Mouse (Mus musculus) liver, adult 10 weeks (tissue): ENCODE results near the gene Olfr1098. TPM values are rescaled to one million over a fixed set of nuclear protein-coding genes. Genes with fewer than 3 reads are reported as not detected.

Source experiments
- polyA plus RNA-seq: library from polyadenylated mRNA; stranded (reverse); fragments of 350-450 nt; fragmentation: Illumina TruSeq; extraction: RNeasy Lipid Tissue Mini Kit (QIAGEN cat#74804); gene quantifications from one replicate; pipeline ENCODE4 v1.2.3, GENCODE M21; 2014; ENCODE audit warnings: low read depth, low replicate concordance

Olfr1098 gene
- not detected for polyA plus RNA-seq

DNA sequence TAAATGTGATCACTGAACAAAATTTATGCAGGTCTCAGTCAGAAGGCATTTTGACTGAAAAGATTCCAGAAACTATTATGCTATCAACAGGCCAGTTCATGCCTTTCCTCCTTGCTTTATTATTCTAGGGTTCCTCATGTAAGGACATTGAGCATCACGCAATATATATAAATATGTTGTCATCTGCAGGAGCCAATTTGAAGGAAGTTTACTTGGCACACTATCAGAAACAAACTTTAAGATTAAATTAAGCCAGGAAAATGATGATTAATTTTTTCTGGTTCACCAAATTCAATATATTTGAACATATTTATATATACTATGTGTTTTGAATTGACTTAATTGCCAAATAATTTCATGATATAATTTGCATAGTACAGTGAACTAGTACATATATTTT, at the start of gene Olfr1098:
TSS of gene Olfr1098 (minus strand) at position 101 of the 400 bp plus-strand sequence.

DNA sequence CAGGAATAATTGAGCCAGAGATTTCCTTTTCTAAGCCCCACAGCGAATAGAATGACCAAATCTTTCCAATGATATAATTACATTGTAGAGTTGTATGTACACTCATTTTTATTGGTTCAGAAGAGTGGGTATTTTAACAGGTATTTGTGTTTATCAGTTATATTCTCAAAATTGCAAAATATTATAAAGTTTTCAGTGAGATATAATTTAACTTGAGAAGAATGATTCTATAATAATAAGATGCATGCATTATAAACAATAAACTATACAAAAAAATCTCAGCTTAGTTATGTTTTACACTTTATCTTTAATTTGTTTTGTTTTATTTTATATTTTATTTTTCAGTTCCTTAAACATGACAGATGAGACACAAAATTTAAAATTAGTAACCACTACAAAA, 36.2 kb upstream of the Olfr1098 start, which contains the start of gene Olfr1099:
TSS of gene Olfr1099 (minus strand) at position 101 of the 400 bp plus-strand sequence.

DNA sequence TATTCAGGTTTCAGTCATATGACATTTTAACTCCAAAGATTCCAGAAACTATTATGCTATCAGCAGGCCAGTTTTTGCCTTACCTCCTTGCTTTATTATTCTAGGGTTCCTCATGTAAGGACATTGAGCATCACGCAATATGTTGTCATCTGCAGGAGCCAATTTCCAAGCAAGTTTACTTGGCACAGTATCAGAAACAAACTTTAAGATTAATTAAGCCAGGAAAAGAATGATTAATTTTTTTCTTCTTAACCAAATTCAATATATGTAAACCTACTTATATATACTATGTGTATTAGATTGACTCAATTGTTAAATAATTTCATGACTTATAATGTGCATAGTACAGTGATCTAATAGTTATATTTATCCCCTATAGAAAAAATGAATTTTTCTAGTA, 32.2 kb downstream of the Olfr1098 start, which contains the start of gene Olfr1097:
TSS of gene Olfr1097 (minus strand) at position 101 of the 400 bp plus-strand sequence.

DNA sequence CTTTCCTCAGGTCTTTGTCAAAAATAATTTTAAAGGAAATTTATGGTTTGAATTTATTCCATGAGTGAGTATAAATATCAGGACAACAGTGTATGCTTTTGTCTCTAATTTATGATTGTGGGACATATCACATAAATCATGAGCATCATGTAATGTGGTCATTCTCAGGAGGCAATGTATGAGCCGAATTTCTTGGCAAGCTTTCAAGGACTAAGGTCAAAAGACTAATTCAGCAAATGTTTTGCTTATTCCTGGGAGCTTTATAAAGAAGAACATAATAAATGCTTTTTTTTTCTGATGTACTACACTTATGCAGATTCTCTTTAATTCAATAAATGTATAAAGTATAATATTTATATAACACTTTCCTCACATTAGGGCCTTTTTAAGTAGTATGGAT, 49.6 kb downstream of the Olfr1098 start, which contains the start of gene Gm13723:
TSS of gene Gm13723 (minus strand) at position 101 of the 400 bp plus-strand sequence.

Other genes starting within 250 kb of the Olfr1098 start
- gene Olfr1086, start 244.5 kb downstream of the Olfr1098 start, polyA plus RNA-seq = not detected
- gene Olfr1087, start 226.2 kb downstream of the Olfr1098 start, polyA plus RNA-seq = not detected
- gene Olfr1089, start 190.8 kb downstream of the Olfr1098 start, polyA plus RNA-seq = not detected
- gene Olfr1090, start 165.6 kb downstream of the Olfr1098 start, polyA plus RNA-seq = not detected
- not detected for gene Olfr1093, start 142.1 kb downstream of the Olfr1098 start, polyA plus RNA-seq
- gene Olfr141, start 114.5 kb downstream of the Olfr1098 start, polyA plus RNA-seq = not detected
- gene Olfr1094, start 99.9 kb downstream of the Olfr1098 start, polyA plus RNA-seq = not detected
- not detected for gene Olfr1095, start 72.8 kb downstream of the Olfr1098 start, polyA plus RNA-seq
- not detected for gene Gm13723, start 49.7 kb downstream of the Olfr1098 start, polyA plus RNA-seq
- gene Olfr1097, start 32.3 kb downstream of the Olfr1098 start, polyA plus RNA-seq = not detected
- gene Olfr1099, start 36.1 kb upstream of the Olfr1098 start, polyA plus RNA-seq = not detected
- gene Olfr1100, start 55.4 kb upstream of the Olfr1098 start, polyA plus RNA-seq = not detected
- not detected for gene Olfr1101, start 66.7 kb upstream of the Olfr1098 start, polyA plus RNA-seq
- gene Olfr1102, start 73.9 kb upstream of the Olfr1098 start, polyA plus RNA-seq = not detected
- not detected for gene Olfr1104, start 102.5 kb upstream of the Olfr1098 start, polyA plus RNA-seq
- not detected for gene Olfr1105, start 112.0 kb upstream of the Olfr1098 start, polyA plus RNA-seq
- not detected for gene Olfr1106, start 127.7 kb upstream of the Olfr1098 start, polyA plus RNA-seq
- not detected for gene Olfr1107, start 151.3 kb upstream of the Olfr1098 start, polyA plus RNA-seq
- gene Olfr1109, start 171.5 kb upstream of the Olfr1098 start, polyA plus RNA-seq = not detected
- gene Olfr259, start 190.0 kb upstream of the Olfr1098 start, polyA plus RNA-seq = not detected
- gene Olfr1110, start 215.8 kb upstream of the Olfr1098 start, polyA plus RNA-seq = not detected
- gene Olfr1111, start 228.1 kb upstream of the Olfr1098 start, polyA plus RNA-seq = not detected